ENCODE assay signal across 7 mouse cellular contexts in the genomic region with DNA sequence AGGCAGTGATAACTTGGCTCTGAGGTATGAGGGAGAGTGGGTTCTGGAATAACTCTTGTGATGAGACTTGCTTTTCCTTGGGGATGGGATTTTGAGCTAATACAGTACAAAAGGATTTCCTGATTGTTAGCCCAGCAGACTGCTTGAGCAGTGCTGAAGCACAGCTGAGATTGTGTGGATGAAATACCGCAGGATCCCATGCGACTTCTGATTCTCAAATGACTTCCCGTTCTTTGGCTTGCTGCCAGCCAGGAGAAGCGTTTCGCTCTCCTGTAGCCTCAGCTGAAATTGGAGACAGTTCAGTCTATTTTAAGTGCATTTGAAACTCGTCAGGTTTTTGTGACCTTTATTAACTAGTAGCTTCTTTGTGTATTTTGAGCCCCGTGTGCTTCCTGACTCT. TPM values are rescaled to one million over a fixed set of nuclear protein-coding genes. Genes with fewer than 3 reads are reported as not detected.
A peak's percentile ranks its signal among the peaks of the same experiment; 100 is the strongest.
DNase-seq lines count a peak whose midpoint lies in the region; ATAC-seq and TF ChIP-seq lines count a peak whose summit lies in the region.

No protein-coding gene starts in this region.

- no peak for ATAC-seq in lung, postnatal 0 days

- no peaks in the 10 kb centered on the region for H3K9me3 ChIP-seq in lung, postnatal 0 days (ENCODE audit: low read length)
- no peaks in the 10 kb centered on the region for H3K9me3 ChIP-seq in embryonic facial prominence, embryonic 10.5 days

- peak; percentile 27 for DNase-seq in lung, postnatal 0 days (ENCODE audit: low spot score)
- no peak for DNase-seq in lung, postnatal 25 days (ENCODE audit: low spot score)
- DNase-seq in embryonic facial prominence, embryonic 10.5 days (ENCODE audit: low spot score): peak; percentile 13
- peak; percentile 25 to 44 for DNase-seq in heart, adult 9 months (ENCODE audit: low spot score in 2 of 2)
- DNase-seq in lung, postnatal 14 days: peak; percentile 48
- no peak for DNase-seq in retina, postnatal 1 day
- no peak for DNase-seq in layer of hippocampus, adult 9-11 months

- H3K36me3 ChIP-seq in lung, postnatal 0 days (ENCODE audit: insufficient read depth, low read length): peaks cover 11% of the 10 kb centered on the region; the same call in 1 of the 2 replicates
- H3K36me3 ChIP-seq in embryonic facial prominence, embryonic 10.5 days (replicated peaks): peaks cover 96% of the 10 kb centered on the region

- no peak for TF ChIP-seq CTCF in lung, postnatal 0 days (IDR thresholded peaks at IDR 0.05)

- peaks cover 1% of the 10 kb centered on the region; the same call in 1 of the 2 replicates for H3K4me1 ChIP-seq in lung, postnatal 0 days (ENCODE audit: insufficient read depth, low read depth, low read length)
- peaks cover 12% of the 10 kb centered on the region for H3K4me1 ChIP-seq in embryonic facial prominence, embryonic 10.5 days

- TF ChIP-seq EP300 in lung, postnatal 0 days (IDR thresholded peaks at IDR 0.05): no peak

- no peak overlapping the region for H3K4me3 ChIP-seq in lung, postnatal 0 days (ENCODE audit: low read depth, low read length)
- H3K4me3 ChIP-seq in embryonic facial prominence, embryonic 10.5 days: no peak overlapping the region

- no peaks in the 10 kb centered on the region for H3K27me3 ChIP-seq in lung, postnatal 0 days (replicated peaks; ENCODE audit: insufficient read depth, low read length)
- no peaks in the 10 kb centered on the region for H3K27me3 ChIP-seq in embryonic facial prominence, embryonic 10.5 days (replicated peaks; ENCODE audit: low read depth, poor library complexity, severe bottlenecking)

- no peak overlapping the region for H3K9ac ChIP-seq in lung, postnatal 0 days (replicated peaks; ENCODE audit: low read depth)

- 20% methylated on average over 7 of the region's 7 CpGs for WGBS in lung, postnatal 0 days
- WGBS in embryonic facial prominence, embryonic 10.5 days: 81% methylated on average over 7 of the region's 7 CpGs

- H3K27ac ChIP-seq in lung, postnatal 0 days (ENCODE audit: low read length): no peak overlapping the region
- no peak overlapping the region for H3K27ac ChIP-seq in embryonic facial prominence, embryonic 10.5 days (replicated peaks)

- H3K4me2 ChIP-seq in lung, postnatal 0 days (replicated peaks; ENCODE audit: low read depth, low read length): no peak overlapping the region

RNA-seq across cellular contexts. Expression of gene Eif4g3, which starts 7.9 kb away (rescaled TPM):
- polyA plus RNA-seq in lung, postnatal 0 days (2015; fragmentation: Nextera tagmentation; extraction: Ambion mirVana): 17.2 and 18.2 TPM in 2 replicates
- 39.7 and 41.9 TPM in 2 replicates for polyA plus RNA-seq in embryonic facial prominence, embryonic 10.5 days (2016; fragmentation: Nextera tagmentation; extraction: Ambion mirVana)

Comparison
In these comparisons a context has a peak if more than half of its experiments do, and no peak if none do; other contexts are left out.
1. DNase-seq: peak in lung, postnatal 0 days (single experiment), embryonic facial prominence, embryonic 10.5 days (single experiment), heart, adult 9 months (2 of 2) and lung, postnatal 14 days (single experiment); none in lung, postnatal 25 days (single experiment), retina, postnatal 1 day (single experiment) and layer of hippocampus, adult 9-11 months (single experiment).